Mouse (Mus musculus): Measurements from ENCODE around the gene Myadml2. TPM values are rescaled to one million over a fixed set of nuclear protein-coding genes. Genes with fewer than 3 reads are reported as not detected.
A peak's percentile ranks its signal among the peaks of the same experiment; 100 is the strongest.

The Myadml2 gene
- total and polyA plus RNA-seq, 2 experiments from 2014 or later, result 1.6 to 1.7 TPM

GRCm38 (mm10) chr11:120647047-120647830 lies 719 bp downstream of the Myadml2 start:
- H3K4me3 ChIP-seq (ENCODE audit: low read depth, low read length), result peak overlapping the region; percentile 28
- no peaks in the 10 kb centered on the region for H3K36me3 ChIP-seq (ENCODE audit: insufficient read depth, low read length)
- WGBS, result 87% methylated on average over 35 of the region's 35 CpGs
- H3K9ac ChIP-seq (replicated peaks; ENCODE audit: low read length, poor library complexity, severe bottlenecking), result no peak overlapping the region
- H3K27me3 ChIP-seq (ENCODE audit: insufficient read depth, low read length), result no peaks in the 10 kb centered on the region
- H3K27ac ChIP-seq (ENCODE audit: low read depth, low read length), result no peak overlapping the region
- ATAC-seq (ENCODE audit: low FRiP score) (no peak), DNase-seq (ENCODE audit: low spot score) (no peak)
- TF ChIP-seq CTCF (IDR thresholded peaks at IDR 0.05), result no peak
- H3K4me1 ChIP-seq (ENCODE audit: insufficient read depth, low read length), result peaks cover 5% of the 10 kb centered on the region; the same call in 1 of the 2 replicates
- no peaks in the 10 kb centered on the region for H3K9me3 ChIP-seq (ENCODE audit: low read length)
- peak overlapping the region; percentile 50 for H3K4me2 ChIP-seq (ENCODE audit: low read depth, low read length, poor library complexity, severe bottlenecking)

- Histone ChIP-seq H3K4me3 (ENCODE audit: low read depth, low read length) (peak within 1 kb of the TSS; percentile 38), H3K4me1 (ENCODE audit: insufficient read depth, low read length) (peaks cover 5% of the 10 kb centered on the region; the same call in 1 of the 2 replicates), H3K27ac (ENCODE audit: low read depth, low read length) (peak within 1 kb of the TSS; percentile 3), H3K36me3 (ENCODE audit: insufficient read depth, low read length) (no peaks in the 10 kb centered on the region), H3K9me3 (ENCODE audit: low read length) (no peaks in the 10 kb centered on the region), H3K4me2 (ENCODE audit: low read depth, low read length, poor library complexity, severe bottlenecking) (peak within 1 kb of the TSS; percentile 78), H3K27me3 (ENCODE audit: insufficient read depth, low read length) (no peaks in the 10 kb centered on the region), H3K9ac (replicated peaks; ENCODE audit: low read length, poor library complexity, severe bottlenecking) (peak within 1 kb of the TSS; percentile 69)
- DNase-seq (ENCODE audit: low spot score) (peak; percentile 93), ATAC-seq (ENCODE audit: low FRiP score) (peak; percentile 96)
- no peak for TF ChIP-seq CTCF (IDR thresholded peaks at IDR 0.05)
- WGBS, result under 1% methylated on average over 15 of the region's 15 CpGs
Measured at GRCm38 (mm10) chr11:120643601-120643987, 4.4 kb downstream of the Myadml2 start, which contains the start of gene Pycr1. Gene Pycr1, minus strand, starts transcription at chr11:120643769.

GRCm38 (mm10) chr11:120642939-120643600 lies 4.9 kb downstream of the Myadml2 start:
- H3K4me2 ChIP-seq (ENCODE audit: low read depth, low read length, poor library complexity, severe bottlenecking), result peak overlapping the region; percentile 78
- H3K4me3 ChIP-seq (ENCODE audit: low read depth, low read length), result peak overlapping the region; percentile 38
- no peak for TF ChIP-seq CTCF (IDR thresholded peaks at IDR 0.05)
- H3K9me3 ChIP-seq (ENCODE audit: low read length), result no peaks in the 10 kb centered on the region
- DNase-seq (ENCODE audit: low spot score) (no peak), ATAC-seq (ENCODE audit: low FRiP score) (peak; percentile 39; the same call in 1 of the 2 replicates)
- WGBS, result 3% methylated on average over 18 of the region's 18 CpGs
- no peaks in the 10 kb centered on the region for H3K36me3 ChIP-seq (ENCODE audit: insufficient read depth, low read length)
- H3K9ac ChIP-seq (replicated peaks; ENCODE audit: low read length, poor library complexity, severe bottlenecking), result peak overlapping the region; percentile 69
- H3K27ac ChIP-seq (ENCODE audit: low read depth, low read length), result peak overlapping the region; percentile 3; the same call in 1 of the 2 replicates
- peaks cover 3% of the 10 kb centered on the region; the same call in 1 of the 2 replicates for H3K4me1 ChIP-seq (ENCODE audit: insufficient read depth, low read length)
- no peaks in the 10 kb centered on the region for H3K27me3 ChIP-seq (ENCODE audit: insufficient read depth, low read length)

- Histone ChIP-seq H3K4me1 (ENCODE audit: insufficient read depth, low read length) (no peaks in the 10 kb centered on the region), H3K36me3 (ENCODE audit: insufficient read depth, low read length) (no peaks in the 10 kb centered on the region), H3K27me3 (ENCODE audit: insufficient read depth, low read length) (no peaks in the 10 kb centered on the region), H3K4me2 (ENCODE audit: low read depth, low read length, poor library complexity, severe bottlenecking) (no peak overlapping the region), H3K27ac (ENCODE audit: low read depth, low read length) (no peak overlapping the region), H3K9me3 (ENCODE audit: low read length) (no peaks in the 10 kb centered on the region), H3K4me3 (ENCODE audit: low read depth, low read length) (no peak overlapping the region), H3K9ac (replicated peaks; ENCODE audit: low read length, poor library complexity, severe bottlenecking) (no peak overlapping the region)
- WGBS, result 92% methylated on average over 8 of the region's 8 CpGs
- ATAC-seq (ENCODE audit: low FRiP score), result no peak
- DNase-seq (ENCODE audit: low spot score), result no peak
- no peak for TF ChIP-seq CTCF (IDR thresholded peaks at IDR 0.05)
Measured at GRCm38 (mm10) chr11:120641869-120642268, 6.1 kb downstream of the Myadml2 start.

- Histone ChIP-seq H3K4me2 (ENCODE audit: low read depth, low read length, poor library complexity, severe bottlenecking) (no peak overlapping the region), H3K9ac (replicated peaks; ENCODE audit: low read length, poor library complexity, severe bottlenecking) (no peak overlapping the region), H3K4me1 (ENCODE audit: insufficient read depth, low read length) (no peaks in the 10 kb centered on the region), H3K27ac (ENCODE audit: low read depth, low read length) (no peak overlapping the region), H3K36me3 (ENCODE audit: insufficient read depth, low read length) (no peaks in the 10 kb centered on the region), H3K9me3 (ENCODE audit: low read length) (no peaks in the 10 kb centered on the region), H3K4me3 (ENCODE audit: low read depth, low read length) (no peak overlapping the region), H3K27me3 (ENCODE audit: insufficient read depth, low read length) (no peaks in the 10 kb centered on the region)
- ATAC-seq (ENCODE audit: low FRiP score) (no peak), DNase-seq (ENCODE audit: low spot score) (no peak)
- no peak for TF ChIP-seq CTCF (IDR thresholded peaks at IDR 0.05)
- WGBS, result 70% methylated on average over 9 of the region's 9 CpGs
Measured at GRCm38 (mm10) chr11:120641255-120641654, 6.7 kb downstream of the Myadml2 start.

GRCm38 (mm10) chr11:120634810-120635209 lies 13.1 kb downstream of the Myadml2 start:
- Histone ChIP-seq H3K36me3 (ENCODE audit: insufficient read depth, low read length) (peaks cover 3% of the 10 kb centered on the region; the same call in 1 of the 2 replicates), H3K9me3 (ENCODE audit: low read length) (no peaks in the 10 kb centered on the region), H3K9ac (replicated peaks; ENCODE audit: low read length, poor library complexity, severe bottlenecking) (no peak overlapping the region), H3K4me1 (ENCODE audit: insufficient read depth, low read length) (peaks cover 5% of the 10 kb centered on the region), H3K27me3 (ENCODE audit: insufficient read depth, low read length) (no peaks in the 10 kb centered on the region), H3K4me2 (ENCODE audit: low read depth, low read length, poor library complexity, severe bottlenecking) (no peak overlapping the region), H3K4me3 (ENCODE audit: low read depth, low read length) (no peak overlapping the region), H3K27ac (ENCODE audit: low read depth, low read length) (no peak overlapping the region)
- TF ChIP-seq CTCF (IDR thresholded peaks at IDR 0.05), result no peak
- ATAC-seq (ENCODE audit: low FRiP score), result no peak
- 55% methylated on average over 5 of the region's 5 CpGs for WGBS
- no peak for DNase-seq (ENCODE audit: low spot score)

Measured in midbrain, postnatal 0 days (tissue).